Mouse (Mus musculus) heart, adult 10 weeks (tissue): Measurements from ENCODE around the gene Olfr360. TPM values are rescaled to one million over a fixed set of nuclear protein-coding genes. Genes with fewer than 3 reads are reported as not detected.

Source experiments
- polyA plus RNA-seq: library from polyadenylated mRNA; stranded (reverse); fragments of 350-450 nt; fragmentation: Illumina TruSeq; extraction: RNeasy Lipid Tissue Mini Kit (QIAGEN cat#74804); gene quantifications from one replicate; pipeline ENCODE4 v1.2.3, GENCODE M21; 2014; ENCODE audit warnings: low read depth, low replicate concordance

The Olfr360 gene
- polyA plus RNA-seq, result not detected

DNA sequence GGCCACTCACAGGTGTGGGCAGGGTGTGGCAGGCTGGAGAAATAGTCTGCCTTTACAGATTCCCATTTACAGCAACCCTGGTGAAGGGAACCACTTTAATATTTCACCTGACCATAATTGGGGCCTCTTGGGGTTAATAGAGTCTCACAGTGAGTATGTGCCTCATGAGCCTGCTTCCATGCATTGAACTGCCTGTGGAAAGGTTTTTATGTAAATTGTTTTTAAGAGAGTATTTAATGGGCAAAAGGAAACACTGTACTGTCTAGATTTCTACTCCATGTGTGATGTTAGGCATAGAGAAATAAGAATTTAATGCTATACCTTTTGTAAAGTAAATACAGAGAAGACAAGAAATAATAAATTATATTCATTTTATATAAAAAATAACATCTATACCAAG is at the start of gene Olfr360:
Olfr360 (plus strand) TSS at position 301 of the 400 bp plus-strand sequence.

DNA sequence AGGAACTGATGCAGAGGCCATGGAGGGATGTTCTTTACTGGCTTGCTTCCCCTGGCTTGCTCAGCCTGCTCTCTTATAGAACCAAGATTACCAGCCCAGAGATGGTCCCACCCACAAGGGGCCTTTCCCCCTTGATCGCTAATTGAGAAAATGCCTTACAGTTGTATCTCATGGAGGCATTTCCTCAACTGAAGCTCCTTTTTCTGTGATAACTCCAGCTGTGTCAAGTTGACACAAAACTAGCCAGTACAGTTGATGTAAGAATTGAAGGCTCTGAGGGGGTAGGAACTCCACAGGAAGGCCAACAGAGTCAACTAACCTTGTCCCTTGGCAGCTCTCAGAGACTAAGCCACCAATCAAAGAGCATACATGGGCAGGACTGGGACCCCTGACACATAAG is 23.6 kb downstream of the Olfr360 start, which contains the start of gene Olfr361:
Olfr361 (minus strand) TSS at position 101 of the 400 bp plus-strand sequence.

DNA sequence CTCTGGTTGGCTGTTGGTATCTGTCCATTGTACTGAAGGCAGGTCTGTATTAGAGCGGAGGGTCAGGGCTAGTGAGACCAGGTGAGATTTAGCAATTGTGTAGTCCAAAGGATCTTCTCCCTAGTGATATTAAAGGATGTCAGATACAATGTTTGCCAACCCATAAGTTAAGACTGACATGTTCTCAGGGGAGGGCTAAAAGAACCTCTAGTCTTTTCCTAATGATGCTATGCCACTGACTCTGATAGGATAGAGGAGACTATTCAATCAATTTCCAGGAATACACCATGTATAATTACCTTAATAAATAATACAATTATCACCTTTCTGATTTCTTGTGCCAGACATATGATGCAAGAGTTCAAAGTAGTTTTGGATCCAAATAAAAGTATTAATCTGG is 52.3 kb downstream of the Olfr360 start, which contains the start of gene Olfr362:
Olfr362 (minus strand) TSS at position 101 of the 400 bp plus-strand sequence.

Other genes with a start within 250 kb of the Olfr360 start
- gene Olfr3, start 248.7 kb upstream of the Olfr360 start, polyA plus RNA-seq, result not detected
- gene Olfr350, start 219.4 kb upstream of the Olfr360 start, polyA plus RNA-seq, result not detected
- gene Olfr351, start 203.1 kb upstream of the Olfr360 start, polyA plus RNA-seq, result not detected
- not detected for gene Olfr352, start 197.3 kb upstream of the Olfr360 start, polyA plus RNA-seq
- not detected for gene Olfr353, start 172.8 kb upstream of the Olfr360 start, polyA plus RNA-seq
- not detected for gene Olfr354, start 160.1 kb upstream of the Olfr360 start, polyA plus RNA-seq
- gene Olfr355, start 136.8 kb upstream of the Olfr360 start, polyA plus RNA-seq, result not detected
- not detected for gene Olfr356, start 128.6 kb upstream of the Olfr360 start, polyA plus RNA-seq
- not detected for gene Olfr357, start 71.9 kb upstream of the Olfr360 start, polyA plus RNA-seq
- not detected for gene Olfr358, start 56.4 kb upstream of the Olfr360 start, polyA plus RNA-seq
- gene Olfr361, start 23.5 kb downstream of the Olfr360 start, polyA plus RNA-seq, result not detected
- not detected for gene Olfr362, start 52.2 kb downstream of the Olfr360 start, polyA plus RNA-seq
- not detected for gene Olfr364-ps1, start 73.6 kb downstream of the Olfr360 start, polyA plus RNA-seq
- not detected for gene Olfr365, start 122.5 kb downstream of the Olfr360 start, polyA plus RNA-seq
- gene Olfr366, start 145.8 kb downstream of the Olfr360 start, polyA plus RNA-seq, result not detected